Mouse (Mus musculus) CH12.LX (cell line): ENCODE measurements at regions not wholly inside any gene's neighbourhood (a gene's known extent, or its start where the extent isn't known, plus 50 kb on each side); places are given as distances from the start of the nearest gene placed in this dataset.

ENCODE experiments used
- CHD2 ChIP-seq: IDR thresholded peaks from 2 replicates; pipeline ENCODE4 v1.6.1; 2011; ENCODE audit warnings: low read length, improper control_type of control experiment
- CTCF ChIP-seq, 2 experiments: IDR thresholded peaks in 1 of 2; conservative IDR thresholded peaks in 1 of 2; 2 replicates each; pipeline ENCODE4 v1.5.1; 2011 to 2012; ENCODE audit warnings: low read depth in 2 of 2, low read length in 2 of 2, improper control_type of control experiment in 1 of 2, inconsistent platforms in 1 of 2, mild to moderate bottlenecking in 1 of 2, moderate library complexity in 1 of 2
- ELF1 ChIP-seq: IDR thresholded peaks from 2 replicates; pipeline ENCODE4 v1.6.1; 2014; ENCODE audit warnings: low read depth, mild to moderate bottlenecking, inconsistent platforms, low read length, improper control_type of control experiment
- EP300 ChIP-seq: IDR thresholded peaks from 2 replicates; pipeline ENCODE4 v1.6.1; 2011; ENCODE audit warnings: low read length, improper control_type of control experiment
- POLR2A ChIP-seq: IDR thresholded peaks from 2 replicates; pipeline ENCODE4 v1.6.1; 2011; ENCODE audit warnings: low read depth, mild to moderate bottlenecking, improper control_type of control experiment, low read length
- POLR2AphosphoS2 ChIP-seq: IDR thresholded peaks from 2 replicates; pipeline ENCODE4 v1.6.1; 2011; ENCODE audit warnings: low read depth, low read length, improper control_type of control experiment
- ZMIZ1 ChIP-seq: IDR thresholded peaks from 2 replicates; pipeline ENCODE4 v1.6.1; 2012; ENCODE audit warnings: low read depth, mild to moderate bottlenecking, inconsistent platforms, low read length, improper control_type of control experiment

GRCm38 (mm10) chr8:92506906-92507305, 149.5 kb downstream of the Irx5 start:
- TF ChIP-seq POLR2AphosphoS2 (no peak), CTCF (conservative IDR thresholded peaks at IDR 0.05 in 1 of 2, IDR thresholded peaks at IDR 0.05 in 1 of 2; ENCODE audit: low read depth in 2 of 2, low read length in 2 of 2) (no peak), ZMIZ1 (no peak), ELF1 (no peak), EP300 (no peak), CHD2 (no peak), POLR2A (no peak)
